ENCODE assay signal across 8 mouse cellular contexts in genomic region chr11:97686322-97686908, GRCm38 (mm10). TPM values are rescaled to one million over a fixed set of nuclear protein-coding genes. Genes with fewer than 3 reads are reported as not detected.
A peak's percentile ranks its signal among the peaks of the same experiment; 100 is the strongest.
DNase-seq lines count a peak whose midpoint lies in the region; ATAC-seq and TF ChIP-seq lines count a peak whose summit lies in the region.

No protein-coding gene starts in this region.

- no peak for DNase-seq in lung, adult 2 months
- no peak for DNase-seq in lung, adult 18-20 months
- no peak for DNase-seq in forebrain, embryonic 10.5 days (ENCODE audit: extremely low spot score, low spot score)
- DNase-seq in thymus, postnatal 10 days (ENCODE audit: low spot score in 2 of 2): no peak
- no peak for DNase-seq in right cerebral cortex, postnatal 25 days

- H3K9me3 ChIP-seq in forebrain, embryonic 10.5 days: no peaks in the 10 kb centered on the region
- no peaks in the 10 kb centered on the region for H3K9me3 ChIP-seq in intestine, embryonic 16.5 days (ENCODE audit: control insufficient read depth, low read length)
- no peaks in the 10 kb centered on the region for H3K9me3 ChIP-seq in neural tube, embryonic 14.5 days (ENCODE audit: control insufficient read depth, low read length)

- ATAC-seq in intestine, embryonic 16.5 days: no peak
- no peak for ATAC-seq in neural tube, embryonic 14.5 days (ENCODE audit: low read depth)
- no peak for ATAC-seq in cerebellum, adult (ENCODE audit: insufficient number of reproducible peaks, low FRiP score, low TSS enrichment)

- TF ChIP-seq CTCF in lung, adult 2 months (IDR thresholded peaks at IDR 0.05; ENCODE audit: insufficient read depth, low read length): no peak

- peaks cover 17% of the 10 kb centered on the region for H3K4me1 ChIP-seq in lung, adult 2 months (ENCODE audit: control insufficient read depth, insufficient read depth, low read length)
- H3K4me1 ChIP-seq in forebrain, embryonic 10.5 days: peaks cover 45% of the 10 kb centered on the region
- H3K4me1 ChIP-seq in intestine, embryonic 16.5 days (ENCODE audit: control insufficient read depth, insufficient read depth, low read length): peaks cover 18% of the 10 kb centered on the region
- peaks cover 10% of the 10 kb centered on the region; the same call in 1 of the 2 replicates for H3K4me1 ChIP-seq in neural tube, embryonic 14.5 days (ENCODE audit: control insufficient read depth, insufficient read depth, low read length)

- no peak for TF ChIP-seq POLR2A in lung, adult 2 months (IDR thresholded peaks at IDR 0.05; ENCODE audit: borderline replicate concordance, extremely low read depth, low read depth, low read length)

- H3K27me3 ChIP-seq in forebrain, embryonic 10.5 days (ENCODE audit: poor library complexity, severe bottlenecking): 0 out of 2 replicates have a peak, but pooled peaks cover 3% of the 10 kb centered on the region
- H3K27me3 ChIP-seq in intestine, embryonic 16.5 days (replicated peaks; ENCODE audit: control insufficient read depth, insufficient read depth, low read length): no peaks in the 10 kb centered on the region
- no peaks in the 10 kb centered on the region for H3K27me3 ChIP-seq in neural tube, embryonic 14.5 days (ENCODE audit: control insufficient read depth, insufficient read depth, low read length)

- H3K9ac ChIP-seq in intestine, embryonic 16.5 days (ENCODE audit: low read depth, low read length): peak overlapping the region; percentile 54
- peak overlapping the region; percentile 60; the same call in 1 of the 2 replicates for H3K9ac ChIP-seq in neural tube, embryonic 14.5 days (replicated peaks; ENCODE audit: low read depth, low read length)

- peak overlapping the region; percentile 60; the same call in 1 of the 2 replicates for H3K27ac ChIP-seq in forebrain, embryonic 10.5 days
- peak overlapping the region; percentile 62; the same call in 1 of the 2 replicates for H3K27ac ChIP-seq in intestine, embryonic 16.5 days (ENCODE audit: low read length)
- H3K27ac ChIP-seq in neural tube, embryonic 14.5 days (ENCODE audit: low read depth, low read length): no peak overlapping the region

- peaks cover 72% of the 10 kb centered on the region for H3K36me3 ChIP-seq in forebrain, embryonic 10.5 days (replicated peaks)
- peaks cover 12% of the 10 kb centered on the region for H3K36me3 ChIP-seq in intestine, embryonic 16.5 days (ENCODE audit: control insufficient read depth, insufficient read depth, low read length)
- peaks cover 34% of the 10 kb centered on the region for H3K36me3 ChIP-seq in neural tube, embryonic 14.5 days (ENCODE audit: control insufficient read depth, insufficient read depth, low read length)

- H3K4me2 ChIP-seq in intestine, embryonic 16.5 days (ENCODE audit: low read depth, low read length): peak overlapping the region; percentile 50
- H3K4me2 ChIP-seq in neural tube, embryonic 14.5 days (ENCODE audit: low read depth, low read length): peak overlapping the region; percentile 85

- WGBS in lung, adult 2 months: 63% methylated on average over 11 of the region's 11 CpGs
- 70% methylated on average over 11 of the region's 11 CpGs for WGBS in forebrain, embryonic 10.5 days
- 63% methylated on average over 11 of the region's 11 CpGs for WGBS in intestine, embryonic 16.5 days
- WGBS in neural tube, embryonic 14.5 days: 73% methylated on average over 11 of the region's 11 CpGs

- peak overlapping the region; percentile 49 for H3K4me3 ChIP-seq in lung, adult 2 months (replicated peaks; ENCODE audit: extremely low read depth, low read depth, low read length)
- H3K4me3 ChIP-seq in forebrain, embryonic 10.5 days: peak overlapping the region; percentile 56
- peak overlapping the region; percentile 34 for H3K4me3 ChIP-seq in intestine, embryonic 16.5 days (ENCODE audit: low read length)
- peak overlapping the region; percentile 33; the same call in 1 of the 2 replicates for H3K4me3 ChIP-seq in neural tube, embryonic 14.5 days (ENCODE audit: low read depth, low read length)

RNA-seq across cellular contexts. Expression of gene Cisd3, which starts 0.8 kb away (rescaled TPM):
- polyA plus RNA-seq in lung, adult 2 months (2012; rRNA removed): 26.4 and 34.0 TPM in 2 replicates
- 17.0 and 21.7 TPM in 2 replicates for polyA plus RNA-seq in forebrain, embryonic 10.5 days (2016; fragmentation: Nextera tagmentation; extraction: Ambion mirVana)
- 120 and 135 TPM in 2 replicates for polyA plus RNA-seq in intestine, embryonic 16.5 days (2015; fragmentation: Nextera tagmentation; extraction: Ambion mirVana)
- 28.3 and 38.1 TPM in 2 replicates for polyA plus RNA-seq in neural tube, embryonic 14.5 days (2014; fragmentation: Nextera tagmentation; extraction: Ambion mirVana)

RNA-seq across cellular contexts. Expression of gene Pcgf2, which starts 13.9 kb away (rescaled TPM):
- 65.9 and 81.9 TPM in 2 replicates for polyA plus RNA-seq in lung, adult 2 months (2012; rRNA removed)
- 18.4 and 20.9 TPM in 2 replicates for polyA plus RNA-seq in forebrain, embryonic 10.5 days (2016; fragmentation: Nextera tagmentation; extraction: Ambion mirVana)
- polyA plus RNA-seq in intestine, embryonic 16.5 days (2015; fragmentation: Nextera tagmentation; extraction: Ambion mirVana): 11.9 and 12.1 TPM in 2 replicates
- polyA plus RNA-seq in neural tube, embryonic 14.5 days (2014; fragmentation: Nextera tagmentation; extraction: Ambion mirVana): 24.7 and 25.8 TPM in 2 replicates

RNA-seq across cellular contexts. Expression of gene Psmb3, which starts 16.8 kb away (rescaled TPM):
- 214 and 264 TPM in 2 replicates for polyA plus RNA-seq in lung, adult 2 months (2012; rRNA removed)
- 627 and 634 TPM in 2 replicates for polyA plus RNA-seq in forebrain, embryonic 10.5 days (2016; fragmentation: Nextera tagmentation; extraction: Ambion mirVana)
- polyA plus RNA-seq in intestine, embryonic 16.5 days (2015; fragmentation: Nextera tagmentation; extraction: Ambion mirVana): 419 and 429 TPM in 2 replicates
- 441 and 465 TPM in 2 replicates for polyA plus RNA-seq in neural tube, embryonic 14.5 days (2014; fragmentation: Nextera tagmentation; extraction: Ambion mirVana)

RNA-seq across cellular contexts. Expression of gene Mllt6, which starts 23.2 kb away (rescaled TPM):
- polyA plus RNA-seq in lung, adult 2 months (2012; rRNA removed): 65.9 and 79.6 TPM in 2 replicates
- polyA plus RNA-seq in forebrain, embryonic 10.5 days (2016; fragmentation: Nextera tagmentation; extraction: Ambion mirVana): 1.5 and 2.5 TPM in 2 replicates
- 2.2 and 2.6 TPM in 2 replicates for polyA plus RNA-seq in intestine, embryonic 16.5 days (2015; fragmentation: Nextera tagmentation; extraction: Ambion mirVana)
- 4.7 and 5.1 TPM in 2 replicates for polyA plus RNA-seq in neural tube, embryonic 14.5 days (2014; fragmentation: Nextera tagmentation; extraction: Ambion mirVana)

RNA-seq across cellular contexts. Expression of gene Epop, which starts 56.9 kb away (rescaled TPM):
- 6.4 and 12.3 TPM in 2 replicates for polyA plus RNA-seq in lung, adult 2 months (2012; rRNA removed)
- polyA plus RNA-seq in forebrain, embryonic 10.5 days (2016; fragmentation: Nextera tagmentation; extraction: Ambion mirVana): 11.4 and 11.6 TPM in 2 replicates
- 1.1 and 1.3 TPM in 2 replicates for polyA plus RNA-seq in intestine, embryonic 16.5 days (2015; fragmentation: Nextera tagmentation; extraction: Ambion mirVana)
- polyA plus RNA-seq in neural tube, embryonic 14.5 days (2014; fragmentation: Nextera tagmentation; extraction: Ambion mirVana): 1.5 and 2.4 TPM in 2 replicates
